Mouse (Mus musculus): Measurements from ENCODE around the gene Spred2. TPM values are rescaled to one million over a fixed set of nuclear protein-coding genes. Genes with fewer than 3 reads are reported as not detected.
A peak's percentile ranks its signal among the peaks of the same experiment; 100 is the strongest.

Spred2 gene
- total RNA-seq, 2 experiments from 2014 or later, result 5.6 to 7.8 TPM

DNA sequence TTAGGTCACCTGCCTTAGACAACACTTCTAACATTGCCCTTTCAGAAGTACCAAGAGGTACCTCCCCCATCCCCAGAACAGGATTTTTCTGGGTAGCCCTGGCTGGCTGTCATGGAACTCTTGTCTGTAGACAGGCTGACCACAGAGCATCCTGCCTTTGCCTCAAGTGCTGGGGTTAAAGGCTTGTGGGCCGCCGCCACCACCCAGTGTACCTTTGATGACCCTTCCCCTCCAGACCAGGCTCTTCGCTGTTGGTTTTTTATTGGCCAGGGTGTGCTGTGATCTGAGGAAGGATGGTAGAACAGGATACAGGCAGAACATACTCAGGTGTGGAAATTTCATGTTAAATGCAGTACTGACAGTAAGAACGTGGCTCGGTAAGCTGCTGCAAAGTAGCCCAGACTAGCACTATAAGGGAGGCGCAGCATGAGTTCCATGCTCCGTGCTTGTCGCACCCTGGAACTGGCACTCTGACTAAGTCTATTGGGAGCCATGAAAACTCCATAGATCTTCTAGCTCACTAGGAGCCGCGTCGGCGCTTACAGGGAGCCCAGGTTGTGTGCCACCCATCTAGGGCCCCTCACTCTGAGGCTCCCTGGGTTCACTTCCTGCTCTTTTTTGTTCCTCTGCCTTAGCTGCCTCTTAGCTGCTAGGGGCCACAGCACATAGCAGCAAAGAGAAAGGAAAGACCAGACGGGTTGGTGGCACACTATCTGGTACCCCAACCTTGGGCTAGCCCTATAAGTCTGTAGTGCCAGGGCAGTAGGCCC, 65.2 kb downstream of the Spred2 start:
- no peak for TF ChIP-seq CTCF (IDR thresholded peaks at IDR 0.05)
- intact Hi-C loops (cut with DNase I), result loop anchor here (5.0 to 10.0 kb wide), 2 partner anchors 62 to 215 kb away; partner anchors contain the start of gene Rab1a

DNA sequence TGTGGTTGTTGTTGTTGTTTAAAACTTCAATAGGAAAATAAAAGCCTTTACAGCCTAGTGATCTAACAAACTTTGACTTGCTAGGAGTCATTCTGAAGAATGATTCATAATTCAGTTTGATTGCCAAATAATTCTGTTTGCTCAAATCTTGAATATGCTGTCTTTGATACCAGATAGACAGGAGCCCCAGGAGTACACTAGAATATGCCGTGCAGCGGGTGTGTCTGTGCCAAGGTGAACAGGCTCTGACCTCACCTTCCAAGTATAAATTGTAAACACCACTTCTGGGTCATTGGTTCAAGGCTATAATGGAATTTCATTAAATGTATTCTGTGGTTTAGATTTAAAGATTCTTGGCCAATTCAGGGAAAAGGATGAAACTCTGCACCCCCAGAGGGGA, 66.6 kb downstream of the Spred2 start:
- intact Hi-C loops (cut with DNase I), result no loop called here
- Histone ChIP-seq H3K27ac (peak overlapping the region; percentile 64), H3K4me3 (no peak overlapping the region)
- DNase-seq, result no peak
- TF ChIP-seq CTCF (IDR thresholded peaks at IDR 0.05), result no peak

More for the DNA sequence above, 65.2 kb downstream of the Spred2 start:
- no peak for DNase-seq
- no peak overlapping the region for H3K4me3 ChIP-seq
- H3K27ac ChIP-seq, result peak overlapping the region; percentile 84

DNA sequence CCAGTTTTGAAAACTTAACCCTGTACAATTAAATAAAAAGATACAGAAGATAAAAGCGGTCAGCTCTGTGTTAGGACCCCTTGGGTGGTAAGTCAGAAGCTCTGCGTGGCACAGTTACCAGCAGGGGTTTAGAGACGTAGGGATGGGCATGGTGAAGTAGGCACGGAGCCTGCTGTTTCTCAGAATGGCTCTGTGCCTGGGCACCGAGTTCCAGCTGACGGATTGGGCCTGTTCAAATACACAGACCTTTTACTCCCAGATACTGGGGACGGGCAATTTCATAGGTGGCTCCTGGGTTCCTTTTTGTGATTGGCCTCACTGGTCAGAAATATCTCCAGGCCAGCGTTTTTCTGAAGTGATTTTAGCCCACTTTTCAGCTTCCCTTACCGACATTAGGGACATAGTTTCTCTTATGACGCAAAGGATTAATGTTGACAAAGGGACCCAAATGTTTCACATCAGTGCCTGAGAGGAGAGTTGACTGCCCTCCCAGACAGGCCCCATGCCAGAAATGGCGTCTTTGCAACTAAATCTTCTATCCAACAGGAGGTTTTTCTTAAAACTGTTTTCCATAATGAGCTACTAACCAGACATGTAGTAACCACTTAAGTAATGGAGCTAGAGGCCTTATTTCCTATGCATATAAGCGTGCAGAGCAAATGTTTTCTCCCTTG, 67.3 kb downstream of the Spred2 start:
- peak; percentile 62 for DNase-seq
- intact Hi-C loops (cut with DNase I), result no loop called here
- H3K4me3 ChIP-seq, result no peak overlapping the region
- no peak for TF ChIP-seq CTCF (IDR thresholded peaks at IDR 0.05)
- H3K27ac ChIP-seq, result peak overlapping the region; percentile 64

DNA sequence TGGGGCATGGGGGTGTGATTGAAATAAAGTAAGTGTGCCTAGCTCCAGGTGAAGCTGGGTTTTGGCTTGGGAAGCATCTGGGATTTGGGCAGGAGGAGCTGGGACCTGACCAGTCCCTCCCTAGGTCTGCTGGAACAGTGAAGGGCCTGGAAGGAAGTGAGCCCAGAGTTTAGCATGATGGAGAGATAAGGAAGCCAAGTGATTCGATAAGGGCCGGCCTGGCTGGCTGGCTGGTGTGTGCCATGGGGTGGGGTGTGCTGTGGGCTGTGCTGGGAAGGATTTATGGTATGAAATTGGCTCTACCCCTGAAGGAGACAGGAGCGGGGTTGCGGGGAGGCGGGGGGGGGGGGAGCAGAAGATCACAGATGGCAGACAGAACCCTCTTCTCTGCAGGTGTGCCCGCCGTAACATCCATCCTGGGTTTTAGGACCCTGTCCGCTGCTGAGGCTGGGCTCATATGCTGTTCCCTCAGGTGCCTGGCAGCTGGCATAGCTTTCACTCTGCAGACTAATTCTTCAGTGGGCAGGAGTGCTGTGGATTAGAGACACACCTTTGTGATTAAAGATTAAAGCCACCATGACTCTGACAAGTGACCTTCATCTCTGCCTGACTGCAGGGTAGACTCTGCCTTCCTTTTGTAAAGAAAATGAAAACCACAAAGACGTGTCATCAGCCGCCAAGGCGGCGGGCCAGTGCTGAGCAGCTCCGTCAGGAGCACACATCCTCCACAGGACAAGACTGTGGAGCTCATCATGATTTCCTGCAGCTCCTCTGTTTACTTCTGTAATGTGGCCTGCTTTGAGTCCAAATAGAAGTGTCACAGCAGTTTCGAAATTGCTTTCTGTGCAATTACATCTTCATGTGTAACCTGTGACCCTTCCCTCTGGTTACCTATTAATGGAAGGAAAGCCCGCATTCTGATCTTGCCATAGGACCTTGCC, 68.4 kb downstream of the Spred2 start:
- intact Hi-C loops (cut with DNase I), result no loop called here
- Histone ChIP-seq H3K4me3 (no peak overlapping the region), H3K27ac (peak overlapping the region; percentile 28)
- no peak for TF ChIP-seq CTCF (IDR thresholded peaks at IDR 0.05)
- DNase-seq, result no peak

DNA sequence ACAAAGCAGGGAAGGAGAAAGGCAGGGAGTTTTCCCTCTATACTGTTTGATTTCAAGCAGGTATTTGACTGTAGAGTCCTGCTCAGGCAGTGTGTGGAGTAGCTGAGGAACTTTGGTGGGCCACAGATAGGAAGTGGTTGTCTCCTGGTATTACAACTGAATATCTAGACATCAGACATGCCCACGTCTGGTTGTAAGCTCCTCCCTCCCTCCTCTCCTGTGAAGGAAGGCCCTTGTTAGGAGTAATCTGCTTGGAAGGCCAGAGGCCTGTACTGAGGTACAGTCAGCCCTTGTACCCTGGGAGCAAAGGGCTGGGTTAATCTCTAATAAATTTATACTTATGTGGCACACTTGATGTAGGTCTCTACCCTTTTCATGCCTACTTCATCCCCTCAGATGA, 69.6 kb downstream of the Spred2 start:
- no peak for TF ChIP-seq CTCF (IDR thresholded peaks at IDR 0.05)
- no peak overlapping the region for H3K27ac ChIP-seq
- no peak overlapping the region for H3K4me3 ChIP-seq
- intact Hi-C loops (cut with DNase I), result no loop called here
- no peak for DNase-seq

DNA sequence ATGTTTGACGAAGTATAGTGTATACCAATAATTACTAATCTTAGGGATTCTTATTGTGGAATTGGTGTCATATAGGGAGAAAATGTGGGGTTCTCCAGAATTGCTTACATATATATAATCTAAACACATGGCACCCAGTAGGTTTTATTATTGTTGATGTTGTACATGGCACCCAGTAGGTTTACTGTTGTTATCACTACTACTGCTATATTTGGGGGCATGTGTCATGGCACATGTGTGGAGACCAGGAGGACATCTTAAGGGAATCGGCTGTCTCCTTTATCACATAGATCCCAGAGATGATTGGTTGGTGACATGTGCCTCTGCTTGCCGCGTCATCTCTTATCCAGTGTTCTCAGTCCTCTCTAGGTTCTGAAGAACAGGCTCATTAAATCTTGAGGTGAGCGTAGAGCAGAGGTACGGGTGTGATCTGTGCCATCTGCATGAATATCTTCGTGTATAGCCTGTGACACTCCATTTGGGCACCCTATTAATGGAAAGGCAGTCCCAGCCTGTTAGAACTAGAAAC, 70.2 kb downstream of the Spred2 start:
- no peak for DNase-seq
- Histone ChIP-seq H3K4me3 (no peak overlapping the region), H3K27ac (no peak overlapping the region)
- intact Hi-C loops (cut with DNase I), result no loop called here
- TF ChIP-seq CTCF (IDR thresholded peaks at IDR 0.05), result no peak

DNA sequence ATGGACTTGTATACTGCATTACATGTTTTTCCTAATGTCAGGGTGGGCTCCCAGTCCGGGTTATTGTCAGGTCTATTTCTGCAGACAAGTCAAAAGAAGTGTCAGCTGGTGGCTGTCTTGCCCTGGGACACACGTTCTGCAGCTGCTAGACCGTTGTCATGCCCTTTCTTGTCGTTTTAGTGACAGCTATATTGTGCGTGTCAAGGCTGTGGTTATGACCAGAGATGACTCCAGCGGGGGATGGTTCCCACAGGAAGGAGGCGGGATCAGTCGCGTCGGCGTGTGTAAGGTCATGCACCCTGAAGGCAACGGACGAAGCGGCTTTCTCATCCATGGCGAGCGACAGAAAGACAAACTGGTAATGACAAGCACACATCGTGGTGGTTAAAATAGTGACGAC, 73.8 kb downstream of the Spred2 start:
- intact Hi-C loops (cut with DNase I), result no loop called here
- Histone ChIP-seq H3K4me3 (0 out of 2 replicates have a peak overlapping the region, but pooled peaks have one; percentile 17), H3K27ac (no peak overlapping the region)
- TF ChIP-seq CTCF (IDR thresholded peaks at IDR 0.05), result no peak
- no peak for DNase-seq

DNA sequence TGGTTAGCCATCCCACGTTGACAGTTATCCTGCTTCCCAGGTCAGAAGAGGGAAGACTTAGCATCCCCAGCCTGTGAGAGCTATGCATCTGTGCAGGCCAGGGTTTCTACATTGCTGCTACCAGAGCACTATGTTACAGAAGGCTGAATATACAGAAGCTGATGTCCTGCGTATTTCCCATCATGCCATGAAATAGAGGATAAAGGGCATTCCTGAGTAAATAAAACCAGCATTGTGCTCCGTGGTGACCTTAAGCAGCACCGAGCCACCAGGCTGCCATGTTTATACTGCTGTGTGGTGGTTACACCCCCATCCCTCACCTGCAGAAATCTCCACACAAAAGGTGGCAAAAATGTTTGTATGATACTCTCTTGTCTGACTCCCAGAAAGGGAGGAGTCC, 78.7 kb downstream of the Spred2 start:
- DNase-seq, result no peak
- intact Hi-C loops (cut with DNase I), result no loop called here

DNA sequence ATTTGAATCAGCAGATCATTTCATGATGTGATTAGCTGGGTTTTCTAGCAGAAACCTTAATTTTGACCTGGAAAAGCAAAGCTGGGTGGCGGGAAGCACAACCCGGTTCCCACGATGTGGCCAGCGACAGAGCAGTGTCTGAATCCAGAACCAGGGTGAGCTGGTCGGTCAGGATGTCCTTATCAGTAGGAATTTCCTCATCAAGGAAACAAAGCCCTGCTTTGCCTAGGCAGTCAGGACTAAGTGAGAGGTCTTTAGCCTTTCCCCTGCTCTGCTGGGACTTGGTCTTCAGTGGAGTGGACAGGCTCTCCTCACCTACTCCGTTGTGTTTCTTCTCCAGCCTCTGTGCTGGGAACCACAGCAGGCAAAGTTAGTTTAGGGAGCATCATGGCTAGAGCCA, 83.5 kb downstream of the Spred2 start:
- Histone ChIP-seq H3K4me3 (no peak overlapping the region), H3K27ac (peak overlapping the region; percentile 48)
- TF ChIP-seq CTCF (IDR thresholded peaks at IDR 0.05), result no peak
- DNase-seq, result no peak
- intact Hi-C loops (cut with DNase I), result no loop called here

More for the DNA sequence above, 78.7 kb downstream of the Spred2 start:
- TF ChIP-seq CTCF (IDR thresholded peaks at IDR 0.05), result no peak
- Histone ChIP-seq H3K4me3 (no peak overlapping the region), H3K27ac (no peak overlapping the region)

DNA sequence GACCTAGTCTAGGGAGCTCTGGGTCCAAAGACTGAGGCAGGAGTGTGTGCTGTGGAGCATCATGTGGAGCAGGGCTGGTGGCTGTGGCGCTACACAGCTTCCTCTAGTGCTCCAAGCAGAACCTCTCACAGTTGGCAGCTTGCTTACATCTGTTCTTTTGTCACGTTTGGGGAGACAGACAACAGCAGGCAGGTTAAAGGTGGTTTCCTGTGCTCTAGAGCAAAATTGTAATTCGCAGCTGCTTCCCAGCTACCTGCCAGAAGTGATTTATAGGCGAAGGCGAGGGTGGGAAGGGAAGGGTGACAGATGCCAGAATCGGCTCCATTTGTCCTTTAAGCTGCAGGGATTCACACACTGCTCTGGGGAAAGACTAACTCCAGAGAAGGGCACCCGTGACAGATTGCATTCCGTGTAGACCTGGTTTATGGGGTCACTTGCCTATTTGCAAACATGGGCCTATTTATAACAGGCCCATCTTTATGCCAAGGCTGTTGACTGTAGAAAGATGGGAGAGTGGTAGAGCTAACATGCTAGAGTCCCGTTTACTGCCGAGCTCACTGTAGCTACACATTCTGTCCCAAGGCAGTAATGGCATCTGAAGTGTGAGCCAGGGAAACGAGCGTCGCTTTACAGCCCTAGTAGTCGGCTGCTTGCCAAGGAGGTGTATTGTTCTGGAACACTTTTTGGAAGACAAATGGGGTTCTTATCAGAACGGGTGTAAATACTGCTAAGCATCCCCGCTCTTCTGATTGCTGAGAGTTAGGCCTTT, 87.2 kb downstream of the Spred2 start:
- TF ChIP-seq CTCF (IDR thresholded peaks at IDR 0.05), result no peak
- DNase-seq, result no peak
- intact Hi-C loops (cut with DNase I), result loop anchor here (5.0 kb wide), 1 partner anchor 89 kb away; the partner anchor contains the start of gene Spred2
- Histone ChIP-seq H3K27ac (peak overlapping the region; percentile 38), H3K4me3 (peak overlapping the region; percentile 2)

DNA sequence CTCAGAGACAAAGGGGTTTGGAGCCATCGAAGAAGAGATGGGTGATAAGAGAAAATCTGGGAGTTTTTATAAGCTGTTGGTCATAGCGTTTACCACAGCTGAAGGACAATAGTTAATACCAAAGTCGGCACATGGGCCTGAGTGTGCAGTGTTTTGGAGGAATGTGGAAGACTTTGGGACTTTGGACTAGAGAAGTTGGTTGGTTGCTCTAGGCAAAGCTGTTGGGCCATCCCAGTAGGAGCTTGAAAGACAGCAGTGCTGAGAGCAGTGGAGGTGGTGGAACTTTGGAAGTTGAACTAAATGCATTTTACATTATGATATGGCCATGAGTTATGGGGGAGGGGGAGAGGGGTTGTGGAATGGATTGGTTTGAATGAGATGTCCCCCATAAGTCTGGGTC, 89.2 kb downstream of the Spred2 start:
- intact Hi-C loops (cut with DNase I), result loop anchor here (5.0 kb wide), 1 partner anchor 91 kb away; the partner anchor contains the start of gene Spred2
- Histone ChIP-seq H3K4me3 (no peak overlapping the region), H3K27ac (no peak overlapping the region)
- no peak for TF ChIP-seq CTCF (IDR thresholded peaks at IDR 0.05)
- DNase-seq, result no peak
